Mouse (Mus musculus): Measurements from ENCODE around the gene Parp6.

- TF ChIP-seq POLR2AphosphoS2 (IDR thresholded peaks at IDR 0.05; ENCODE audit: low read length) (no peak), RCOR1 (IDR thresholded peaks at IDR 0.05; ENCODE audit: low read depth, low read length) (no peak), CTCF (IDR thresholded peaks at IDR 0.05 in 2 of 3, conservative IDR thresholded peaks at IDR 0.05 in 1 of 3; ENCODE audit: control insufficient read depth in 1 of 3, insufficient read depth in 1 of 3, low read depth in 2 of 3, low read length in 3 of 3, poor library complexity in 1 of 3, severe bottlenecking in 1 of 3) (no peak), NRF1 (IDR thresholded peaks at IDR 0.05; ENCODE audit: insufficient read depth, low read depth, low read length, poor library complexity, severe bottlenecking) (no peak), EP300 (IDR thresholded peaks at IDR 0.05; ENCODE audit: low read depth in 1 of 2, low read length in 2 of 2) (no peak), TAL1 (IDR thresholded peaks at IDR 0.05; ENCODE audit: low read length) (no peak), SMC3 (IDR thresholded peaks at IDR 0.05; ENCODE audit: low read depth, low read length) (no peak), UBTF (IDR thresholded peaks at IDR 0.05; ENCODE audit: borderline replicate concordance, insufficient read depth, low read depth, low read length) (no peak), MAFK (IDR thresholded peaks at IDR 0.05; ENCODE audit: borderline replicate concordance, low read depth, low read length) (no peak), GATA1 (IDR thresholded peaks at IDR 0.05; ENCODE audit: low read depth, low read length) (no peak), POLR2A (IDR thresholded peaks at IDR 0.05; ENCODE audit: control insufficient read depth in 1 of 2, insufficient read depth in 1 of 2, low read depth in 1 of 2, low read length in 2 of 2, poor library complexity in 1 of 2) (no peak), MAX (IDR thresholded peaks at IDR 0.05; ENCODE audit: low read length) (no peak), GABPA (IDR thresholded peaks at IDR 0.05; ENCODE audit: low read depth, low read length) (no peak), CHD2 (IDR thresholded peaks at IDR 0.05; ENCODE audit: low read length) (no peak)
Observed at GRCm38 (mm10) chr9:59663957-59664356, 46.9 kb downstream of the Parp6 start.

All from MEL (cell line).